Mouse (Mus musculus): ENCODE data around the gene Treml2.

The Treml2 gene

GRCm38 (mm10) chr17:48299203-48299602 is at the start of gene Treml2:
Treml2 (plus strand) TSS chr17:48299498.
- DNase-seq: no peak

DNA sequence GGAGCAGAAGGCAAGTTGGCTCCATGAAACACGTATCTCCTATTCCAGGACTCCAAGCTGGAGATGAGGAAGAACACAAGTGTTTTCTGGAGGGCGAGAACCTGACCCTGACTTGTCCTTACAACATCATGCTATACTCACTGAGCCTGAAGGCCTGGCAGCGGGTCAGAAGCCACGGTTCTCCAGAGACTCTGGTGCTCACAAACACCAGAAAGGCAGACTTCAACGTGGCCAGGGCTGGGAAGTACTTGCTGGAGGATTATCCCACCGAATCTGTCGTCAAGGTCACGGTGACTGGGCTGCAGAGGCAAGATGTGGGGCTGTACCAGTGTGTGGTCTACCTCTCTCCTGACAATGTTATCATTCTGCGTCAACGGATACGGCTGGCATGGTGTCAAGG is 49.8 kb upstream of the Treml2 start:
- DNase-seq: no peak

DNA sequence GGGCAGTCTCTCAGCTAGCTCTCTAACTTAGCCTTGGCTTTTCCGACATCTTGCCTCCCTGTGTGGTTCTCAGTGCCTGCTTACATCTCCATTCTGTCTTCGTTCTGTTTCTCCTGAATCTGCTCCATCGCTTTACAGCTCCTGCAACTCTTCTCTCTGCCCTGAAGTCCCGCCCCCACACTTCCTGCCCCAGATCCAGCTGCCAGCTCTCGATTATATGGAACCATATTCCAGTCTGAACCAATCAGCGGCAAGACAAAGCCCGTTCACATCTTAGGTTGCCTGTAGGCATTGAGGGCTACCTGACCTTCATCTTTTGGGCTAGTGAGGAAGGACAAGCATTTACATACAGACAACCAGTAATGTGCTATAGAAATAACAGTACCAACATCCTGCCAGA is 48.7 kb upstream of the Treml2 start:
- no peak for DNase-seq

DNA sequence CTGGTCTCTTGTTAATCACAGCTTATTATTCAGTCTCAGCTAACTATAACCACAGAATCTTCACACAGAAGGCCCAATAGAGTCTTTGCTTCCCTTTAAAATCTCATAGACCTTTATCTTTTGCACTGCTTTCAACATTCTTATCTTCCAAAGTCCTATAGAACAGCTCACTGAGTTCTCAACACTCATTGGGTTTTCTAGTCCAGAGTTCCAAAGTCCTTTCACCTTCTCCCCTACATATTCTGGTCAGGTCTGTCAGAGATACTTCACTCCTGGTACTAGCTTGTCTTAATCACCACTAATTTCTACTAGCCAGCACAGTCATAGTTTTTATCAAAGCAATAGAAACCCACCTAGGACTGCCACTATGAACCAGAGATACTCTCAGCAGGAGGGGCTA is 42.7 kb upstream of the Treml2 start:
- DNase-seq: no peak

GRCm38 (mm10) chr17:48261868-48262267 is 37.4 kb upstream of the Treml2 start:
- DNase-seq: no peak

DNA sequence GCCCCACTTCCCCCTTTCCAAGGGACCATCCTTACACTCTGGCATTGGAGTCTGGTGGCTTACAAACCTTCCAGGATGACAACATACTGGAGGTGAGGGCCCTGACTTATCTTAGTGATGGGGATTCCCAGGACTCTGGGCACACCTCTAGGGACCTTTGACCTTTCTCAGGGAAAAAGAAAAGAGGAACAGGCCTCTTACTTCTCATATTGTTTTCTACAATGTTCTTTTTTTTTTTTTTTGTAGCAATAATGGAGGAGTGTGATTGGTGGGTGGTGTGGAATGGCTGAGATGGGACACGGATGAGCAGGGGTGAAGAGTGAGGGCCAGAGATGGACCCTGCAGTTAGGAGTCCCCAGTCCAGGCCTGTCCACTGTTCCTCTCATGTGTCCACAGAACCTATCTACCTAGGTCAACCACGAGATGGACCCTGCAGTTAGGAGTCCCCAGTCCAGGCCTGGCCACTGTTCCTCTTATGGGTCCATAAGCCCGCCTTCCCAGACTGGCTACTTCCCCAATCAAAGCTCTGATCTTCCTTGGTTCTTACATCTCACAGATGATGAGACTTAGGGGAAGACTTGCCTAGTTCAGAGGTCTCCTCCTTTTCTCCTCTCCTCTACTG is 35.4 kb upstream of the Treml2 start, which contains the start of gene Treml4:
Gene Treml4 (plus strand): TSS at position 555 of the 622 bp plus-strand sequence.
- DNase-seq: no peak

DNA sequence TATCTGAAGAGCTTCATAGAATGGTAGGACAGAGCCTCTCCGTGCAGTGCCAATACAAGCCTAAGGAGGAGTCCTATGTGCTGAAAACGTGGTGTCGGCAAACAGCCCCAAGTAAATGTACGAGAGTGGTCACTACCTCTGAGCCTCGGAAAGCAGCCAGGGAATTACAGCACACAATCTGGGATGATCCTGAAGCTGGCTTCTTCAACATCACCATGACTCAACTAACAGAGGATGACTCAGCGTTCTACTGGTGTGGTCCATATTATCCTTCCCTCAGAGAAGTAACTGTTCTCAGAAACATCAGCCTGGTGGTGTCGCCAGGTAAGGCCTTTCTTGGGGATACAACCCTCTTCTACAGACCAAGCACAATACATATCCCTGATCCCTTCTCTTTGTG is 34.6 kb upstream of the Treml2 start:
- no peak for DNase-seq

DNA sequence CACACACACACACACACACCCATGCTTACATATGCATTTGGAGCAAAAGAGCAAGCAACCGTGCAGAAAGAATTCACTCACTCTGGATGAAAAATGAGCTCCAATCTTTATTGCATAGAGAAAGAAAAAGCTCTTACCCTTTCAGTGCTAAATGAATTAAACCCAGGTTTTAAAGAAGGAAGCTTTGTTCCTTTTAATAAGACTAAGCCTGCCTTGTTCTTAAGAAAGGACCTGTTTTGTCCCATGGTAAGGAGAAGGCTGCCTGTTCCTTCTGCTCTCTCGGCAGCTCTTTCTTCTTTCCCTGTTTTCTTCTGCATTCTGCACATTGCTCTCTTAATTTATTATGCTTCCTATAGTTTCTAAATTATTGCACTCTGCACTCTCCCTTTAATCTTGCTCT is 33.2 kb upstream of the Treml2 start:
- no peak for DNase-seq

- DNase-seq: no peak
Measured at GRCm38 (mm10) chr17:48266610-48267304, 32.5 kb upstream of the Treml2 start.

DNA sequence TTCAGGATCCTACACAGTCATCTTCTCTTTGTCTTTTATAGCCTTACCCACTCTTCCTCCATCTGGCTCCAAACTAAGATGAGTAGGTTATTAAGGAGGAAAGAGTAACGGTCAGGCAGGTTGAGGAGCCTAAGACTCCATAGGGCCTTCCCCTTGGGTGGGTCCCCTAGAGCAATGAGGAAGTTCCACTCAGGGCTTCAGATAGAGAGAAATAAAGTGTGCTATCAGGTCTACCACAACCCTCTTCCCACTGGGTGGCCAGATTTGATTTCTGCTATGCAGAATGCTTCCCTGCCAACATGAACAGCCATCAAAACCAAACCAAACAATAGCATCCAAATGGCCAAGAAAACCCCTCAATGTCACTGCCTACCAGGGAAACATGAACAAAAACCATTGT is 31.7 kb upstream of the Treml2 start:
- DNase-seq: no peak

GRCm38 (mm10) chr17:48268276-48268675 is 31.0 kb upstream of the Treml2 start:
- DNase-seq: no peak

DNA sequence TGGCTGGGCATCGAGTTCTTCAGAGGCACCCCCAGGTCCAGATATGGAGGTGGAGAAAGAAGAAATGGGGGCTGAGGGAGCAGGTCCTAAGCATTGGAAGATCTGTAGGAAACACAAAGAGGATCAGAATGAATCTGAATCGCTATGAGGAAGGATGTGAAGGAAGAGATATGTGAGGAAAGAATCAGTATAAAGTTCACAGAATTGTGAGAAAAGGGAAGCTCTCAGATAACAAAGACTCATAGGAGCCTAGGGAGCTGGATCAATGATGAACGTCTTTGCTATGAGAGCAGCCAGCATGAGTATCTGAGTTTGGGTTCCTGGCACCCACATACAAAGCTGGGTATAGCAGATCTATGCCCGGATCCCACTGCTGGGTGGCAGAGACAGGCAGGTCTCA is 29.5 kb upstream of the Treml2 start:
- DNase-seq: no peak

- DNase-seq: no peak
Measured at GRCm38 (mm10) chr17:48272158-48272557, 27.1 kb upstream of the Treml2 start.

DNA sequence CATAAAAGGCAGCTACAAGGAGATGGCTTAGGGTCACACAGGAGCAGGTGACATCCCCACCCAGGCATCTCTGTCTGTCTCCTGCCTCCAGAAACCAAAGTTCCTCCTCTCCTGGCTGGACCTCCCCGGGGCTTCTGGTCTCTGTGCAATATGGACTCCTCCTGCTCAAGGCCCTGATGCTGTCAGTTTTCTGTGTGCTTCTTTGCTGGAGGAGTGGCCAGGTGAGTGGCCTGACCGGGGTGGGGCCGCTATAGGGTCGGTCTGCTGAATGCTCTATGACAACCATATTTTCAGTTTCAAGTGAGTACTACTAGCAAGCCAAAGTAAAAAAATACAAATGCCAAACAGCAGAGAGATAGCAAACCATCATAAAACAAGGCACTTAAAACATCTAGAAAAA is 26.7 kb upstream of the Treml2 start:
- no peak for DNase-seq

- no peak for DNase-seq
Measured at GRCm38 (mm10) chr17:48274098-48274497, 25.2 kb upstream of the Treml2 start.

- peak; percentile 68 for DNase-seq
Measured at GRCm38 (mm10) chr17:48274885-48275284, 24.4 kb upstream of the Treml2 start.

DNA sequence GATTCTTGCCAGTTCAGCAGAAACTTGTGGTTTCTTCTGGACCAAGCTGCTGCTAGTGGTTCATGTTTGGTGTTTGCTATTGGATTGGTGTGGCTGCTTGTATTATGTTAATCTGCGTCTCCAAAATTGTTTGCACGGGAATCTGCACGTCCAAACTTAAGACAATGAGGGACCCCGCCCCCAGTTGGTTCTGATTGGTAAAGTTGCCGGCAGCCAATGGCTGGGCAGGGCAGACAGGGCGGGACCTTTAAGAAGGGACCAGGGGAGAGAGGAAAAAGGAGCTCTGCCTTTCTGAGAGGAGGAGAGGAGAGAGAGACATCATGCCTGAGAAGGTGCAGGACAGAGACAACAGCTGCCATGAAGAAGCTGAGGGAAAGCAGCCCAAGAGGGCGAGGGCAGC is 23.6 kb upstream of the Treml2 start:
- DNase-seq: no peak

GRCm38 (mm10) chr17:48278381-48278780 is 20.9 kb upstream of the Treml2 start:
- DNase-seq: no peak

DNA sequence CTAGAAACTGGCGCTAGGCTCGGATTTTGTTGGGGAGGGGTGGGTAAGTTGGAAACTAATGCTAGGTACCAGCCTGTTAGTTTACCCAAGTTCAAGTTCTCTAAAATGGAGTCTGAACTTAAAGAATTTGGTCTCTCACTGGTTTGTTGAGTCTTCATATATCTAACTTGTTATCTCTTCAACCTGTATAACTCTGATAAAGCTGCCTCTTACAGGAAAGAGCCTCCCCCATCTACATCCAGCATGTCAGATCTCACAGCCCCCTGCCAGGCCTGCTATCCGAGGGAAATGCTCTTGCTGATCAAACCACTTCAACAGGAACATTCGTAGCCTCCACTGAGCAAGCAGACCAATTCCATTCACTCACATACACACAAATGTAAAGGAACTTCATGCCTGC is 20.3 kb upstream of the Treml2 start:
- DNase-seq: no peak

- no peak for DNase-seq
Measured at GRCm38 (mm10) chr17:48280943-48281738, 18.2 kb upstream of the Treml2 start.

DNA sequence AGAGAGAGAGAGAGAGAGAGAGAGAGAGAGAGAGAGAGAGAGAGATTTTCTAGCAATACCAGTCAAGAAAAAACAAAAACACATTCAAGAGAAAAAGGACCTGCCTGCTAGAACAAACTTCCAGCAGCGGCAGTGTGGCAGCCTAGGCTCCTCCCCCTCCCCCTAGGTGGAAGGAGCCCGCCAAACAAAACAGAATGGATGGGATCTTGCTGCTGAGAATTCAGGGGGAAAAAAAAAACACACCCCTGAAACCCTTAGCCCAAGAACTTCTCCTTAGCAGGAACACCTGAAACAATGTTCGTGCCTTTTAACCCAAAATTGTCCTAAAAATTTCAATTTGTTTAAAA is 17.6 kb upstream of the Treml2 start:
- no peak for DNase-seq

DNA sequence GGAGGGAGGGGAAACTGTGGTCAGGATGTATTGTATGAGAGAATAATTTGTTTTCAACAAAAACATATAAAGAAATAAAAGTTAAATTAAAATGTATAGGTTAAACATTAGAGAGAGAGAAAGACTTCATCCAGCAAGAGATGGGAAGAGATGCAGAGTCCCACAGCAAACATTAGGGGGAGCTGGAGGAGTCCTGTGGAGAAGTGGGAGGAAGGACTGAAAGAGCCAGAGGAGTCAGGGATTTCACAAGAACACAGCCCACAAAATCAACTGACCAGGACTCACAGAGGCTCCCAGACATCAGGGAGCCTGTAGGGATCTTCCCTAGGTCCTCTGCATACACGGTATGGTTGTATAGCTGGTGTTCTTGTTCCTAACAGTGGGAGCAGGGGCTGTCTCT is 12.5 kb upstream of the Treml2 start:
- no peak for DNase-seq

- DNase-seq: no peak
Measured at GRCm38 (mm10) chr17:48287276-48287675, 12.0 kb upstream of the Treml2 start.

All from cerebellum, adult 9-10 months (tissue).